In genomic region chr1:184845111-184846071, GRCm38 (mm10) we compare ENCODE assay signal across 8 mouse cellular contexts. TPM values are rescaled to one million over a fixed set of nuclear protein-coding genes. Genes with fewer than 3 reads are reported as not detected.
DNase-seq lines count a peak whose midpoint lies in the region; ATAC-seq and TF ChIP-seq lines count a peak whose summit lies in the region.

No protein-coding gene starts in this region.

- peak overlapping the region; percentile 83 for H3K4me2 ChIP-seq in forebrain, embryonic 12.5 days
- peak overlapping the region; percentile 97 for H3K4me2 ChIP-seq in heart, postnatal 0 days (ENCODE audit: low read depth, low read length)
- peak overlapping the region; percentile 90 for H3K4me2 ChIP-seq in liver, embryonic 15.5 days
- H3K4me2 ChIP-seq in neural tube, embryonic 11.5 days (ENCODE audit: low read depth) = peak overlapping the region; percentile 90
- H3K4me2 ChIP-seq in stomach, embryonic 16.5 days (ENCODE audit: low read depth, low read length) = peak overlapping the region; percentile 87

- H3K27me3 ChIP-seq in E14TG2a.4 (ENCODE audit: insufficient read depth, low read length) = peaks cover 33% of the 10 kb centered on the region
- H3K27me3 ChIP-seq in forebrain, embryonic 12.5 days = peaks cover 43% of the 10 kb centered on the region
- H3K27me3 ChIP-seq in heart, postnatal 0 days (ENCODE audit: control insufficient read depth, insufficient read depth, low read length) = no peaks in the 10 kb centered on the region
- no peaks in the 10 kb centered on the region for H3K27me3 ChIP-seq in liver, embryonic 15.5 days
- H3K27me3 ChIP-seq in neural tube, embryonic 11.5 days (ENCODE audit: control insufficient read depth, insufficient read depth, low read length) = 0 out of 2 replicates have a peak, but pooled peaks cover 2% of the 10 kb centered on the region
- no peaks in the 10 kb centered on the region for H3K27me3 ChIP-seq in stomach, embryonic 16.5 days (ENCODE audit: control insufficient read depth, insufficient read depth, low read length)

- no peaks in the 10 kb centered on the region for H3K36me3 ChIP-seq in E14TG2a.4 (ENCODE audit: insufficient read depth, low read length)
- no peaks in the 10 kb centered on the region for H3K36me3 ChIP-seq in forebrain, embryonic 12.5 days (replicated peaks)
- H3K36me3 ChIP-seq in heart, postnatal 0 days (replicated peaks; ENCODE audit: control insufficient read depth, insufficient read depth, low read length) = peaks cover 3% of the 10 kb centered on the region
- H3K36me3 ChIP-seq in liver, embryonic 15.5 days (replicated peaks) = peaks cover 9% of the 10 kb centered on the region
- no peaks in the 10 kb centered on the region for H3K36me3 ChIP-seq in neural tube, embryonic 11.5 days (ENCODE audit: control insufficient read depth, insufficient read depth, low read length)
- H3K36me3 ChIP-seq in stomach, embryonic 16.5 days (ENCODE audit: control insufficient read depth, insufficient read depth, low read length) = no peaks in the 10 kb centered on the region

- H3K27ac ChIP-seq in forebrain, embryonic 12.5 days = peak overlapping the region; percentile 64
- H3K27ac ChIP-seq in heart, postnatal 0 days (ENCODE audit: low read depth) = peak overlapping the region; percentile 89
- peak overlapping the region; percentile 89 for H3K27ac ChIP-seq in liver, embryonic 15.5 days (replicated peaks)
- 0 out of 2 replicates have a peak overlapping the region, but pooled peaks have one; percentile 27 for H3K27ac ChIP-seq in neural tube, embryonic 11.5 days (ENCODE audit: low read depth, low read length)
- H3K27ac ChIP-seq in stomach, embryonic 16.5 days (ENCODE audit: low read length) = peak overlapping the region; percentile 89

- peak overlapping the region; percentile 88 for H3K4me3 ChIP-seq in E14TG2a.4 (replicated peaks; ENCODE audit: low read length)
- peak overlapping the region; percentile 82 for H3K4me3 ChIP-seq in forebrain, embryonic 12.5 days (replicated peaks)
- peak overlapping the region; percentile 87 for H3K4me3 ChIP-seq in heart, postnatal 0 days (ENCODE audit: low read depth, low read length)
- H3K4me3 ChIP-seq in liver, embryonic 15.5 days (replicated peaks) = peak overlapping the region; percentile 83
- H3K4me3 ChIP-seq in neural tube, embryonic 11.5 days (ENCODE audit: low read depth, low read length) = peak overlapping the region; percentile 81
- peak overlapping the region; percentile 82 for H3K4me3 ChIP-seq in stomach, embryonic 16.5 days (replicated peaks; ENCODE audit: low read length)

- no peaks in the 10 kb centered on the region for H3K9me3 ChIP-seq in E14TG2a.4 (ENCODE audit: low read length)
- H3K9me3 ChIP-seq in forebrain, embryonic 12.5 days = no peaks in the 10 kb centered on the region
- no peaks in the 10 kb centered on the region for H3K9me3 ChIP-seq in heart, postnatal 0 days (replicated peaks; ENCODE audit: control insufficient read depth, low read length)
- no peaks in the 10 kb centered on the region for H3K9me3 ChIP-seq in liver, embryonic 15.5 days (replicated peaks)
- H3K9me3 ChIP-seq in neural tube, embryonic 11.5 days (ENCODE audit: control insufficient read depth, low read length) = no peaks in the 10 kb centered on the region
- no peaks in the 10 kb centered on the region for H3K9me3 ChIP-seq in stomach, embryonic 16.5 days (replicated peaks; ENCODE audit: control insufficient read depth, low read length)

- DNase-seq in c-Kit-positive CD71-positive TER-119-positive erythroid progenitor cells, embryonic 14.5 days (ENCODE audit: low spot score) = peak; percentile 87
- peak; percentile 92 for DNase-seq in heart, postnatal 0 days (ENCODE audit: low spot score)
- peak; percentile 93 to 96 for DNase-seq in kidney, postnatal 36 days
- peak; percentile 87 for DNase-seq in neural tube, embryonic 11.5 days (ENCODE audit: low spot score)

- under 1% methylated on average over 67 of the region's 67 CpGs for WGBS in forebrain, embryonic 12.5 days
- under 1% methylated on average over 67 of the region's 67 CpGs for WGBS in heart, postnatal 0 days
- under 1% methylated on average over 67 of the region's 67 CpGs for WGBS in liver, embryonic 15.5 days (ENCODE audit: insufficient replicate concordance)
- WGBS in neural tube, embryonic 11.5 days = under 1% methylated on average over 67 of the region's 67 CpGs
- under 1% methylated on average over 67 of the region's 67 CpGs for WGBS in stomach, embryonic 16.5 days

- H3K9ac ChIP-seq in forebrain, embryonic 12.5 days = peak overlapping the region; percentile 87
- peak overlapping the region; percentile 70 for H3K9ac ChIP-seq in heart, postnatal 0 days (replicated peaks; ENCODE audit: low read depth, low read length)
- H3K9ac ChIP-seq in liver, embryonic 15.5 days = peak overlapping the region; percentile 88
- H3K9ac ChIP-seq in neural tube, embryonic 11.5 days (ENCODE audit: low read length) = peak overlapping the region; percentile 85
- H3K9ac ChIP-seq in stomach, embryonic 16.5 days (ENCODE audit: low read length) = peak overlapping the region; percentile 90

- peak; percentile 98 for ATAC-seq in forebrain, embryonic 12.5 days (ENCODE audit: low FRiP score)
- peak; percentile 98 for ATAC-seq in heart, postnatal 0 days (ENCODE audit: insufficient read depth, low read depth)
- peak; percentile 96 for ATAC-seq in liver, embryonic 15.5 days (ENCODE audit: insufficient read depth)
- ATAC-seq in neural tube, embryonic 11.5 days (ENCODE audit: insufficient read depth, low FRiP score, low TSS enrichment) = peak; percentile 95
- peak; percentile 99 for ATAC-seq in stomach, embryonic 16.5 days (ENCODE audit: insufficient read depth, low FRiP score)

- peaks cover 52% of the 10 kb centered on the region for H3K4me1 ChIP-seq in E14TG2a.4 (replicated peaks; ENCODE audit: low read depth, low read length)
- H3K4me1 ChIP-seq in forebrain, embryonic 12.5 days = peaks cover 22% of the 10 kb centered on the region
- H3K4me1 ChIP-seq in heart, postnatal 0 days (ENCODE audit: control insufficient read depth, insufficient read depth) = peaks cover 18% of the 10 kb centered on the region
- H3K4me1 ChIP-seq in liver, embryonic 15.5 days (replicated peaks) = peaks cover 66% of the 10 kb centered on the region
- H3K4me1 ChIP-seq in neural tube, embryonic 11.5 days (ENCODE audit: control insufficient read depth, insufficient read depth, low read length) = peaks cover 3% of the 10 kb centered on the region
- H3K4me1 ChIP-seq in stomach, embryonic 16.5 days (ENCODE audit: control insufficient read depth, insufficient read depth, low read length) = peaks cover 12% of the 10 kb centered on the region

- TF ChIP-seq EP300 in heart, postnatal 0 days (IDR thresholded peaks at IDR 0.05; ENCODE audit: low read depth) = no peak

- TF ChIP-seq CTCF in E14TG2a.4 (conservative IDR thresholded peaks at IDR 0.05; ENCODE audit: low read length) = no peak
- no peak for TF ChIP-seq CTCF in heart, postnatal 0 days (IDR thresholded peaks at IDR 0.05; ENCODE audit: low read depth)

RNA-seq across cellular contexts. Expression of gene Marc2, which starts 0.9 kb away (rescaled TPM):
- 89.0 and 98.1 TPM in 2 replicates for polyA plus RNA-seq in forebrain, embryonic 12.5 days (2016; fragmentation: Nextera tagmentation; extraction: Ambion mirVana)
- 82.7 and 90.0 TPM in 2 replicates for total RNA-seq in heart, postnatal 0 days (2014; rRNA removed; ENCODE audit: low replicate concordance)
- 133 and 135 TPM in 2 replicates for polyA plus RNA-seq in heart, postnatal 0 days (2015; fragmentation: Nextera tagmentation; extraction: Ambion mirVana)
- polyA plus RNA-seq in liver, embryonic 15.5 days (2015; fragmentation: Nextera tagmentation; extraction: Ambion mirVana) = 210 and 216 TPM in 2 replicates
- 106 and 107 TPM in 2 replicates for polyA plus RNA-seq in neural tube, embryonic 11.5 days (2014; fragmentation: Nextera tagmentation; extraction: Ambion mirVana)
- 218 and 228 TPM in 2 replicates for polyA plus RNA-seq in stomach, embryonic 16.5 days (2015; fragmentation: Nextera tagmentation; extraction: Ambion mirVana)

RNA-seq across cellular contexts. Expression of gene Marc1, which starts 34.3 kb away (rescaled TPM):
- 0.11 TPM in 1 of 2 replicates, not detected in the other for polyA plus RNA-seq in forebrain, embryonic 12.5 days (2016; fragmentation: Nextera tagmentation; extraction: Ambion mirVana)
- total RNA-seq in heart, postnatal 0 days (2014; rRNA removed; ENCODE audit: low replicate concordance) = not detected in 2 replicates
- polyA plus RNA-seq in heart, postnatal 0 days (2015; fragmentation: Nextera tagmentation; extraction: Ambion mirVana) = not detected in 2 replicates
- 40.0 and 41.7 TPM in 2 replicates for polyA plus RNA-seq in liver, embryonic 15.5 days (2015; fragmentation: Nextera tagmentation; extraction: Ambion mirVana)
- 0.32 and 0.73 TPM in 2 replicates for polyA plus RNA-seq in neural tube, embryonic 11.5 days (2014; fragmentation: Nextera tagmentation; extraction: Ambion mirVana)
- polyA plus RNA-seq in stomach, embryonic 16.5 days (2015; fragmentation: Nextera tagmentation; extraction: Ambion mirVana) = 2.1 and 2.7 TPM in 2 replicates

RNA-seq across cellular contexts. Expression of gene C130074G19Rik, which starts 37.6 kb away (rescaled TPM):
- polyA plus RNA-seq in forebrain, embryonic 12.5 days (2016; fragmentation: Nextera tagmentation; extraction: Ambion mirVana) = 0.74 and 0.91 TPM in 2 replicates
- 10.3 and 10.7 TPM in 2 replicates for total RNA-seq in heart, postnatal 0 days (2014; rRNA removed; ENCODE audit: low replicate concordance)
- 1.6 and 1.8 TPM in 2 replicates for polyA plus RNA-seq in heart, postnatal 0 days (2015; fragmentation: Nextera tagmentation; extraction: Ambion mirVana)
- 2.0 and 2.3 TPM in 2 replicates for polyA plus RNA-seq in liver, embryonic 15.5 days (2015; fragmentation: Nextera tagmentation; extraction: Ambion mirVana)
- 0.80 and 0.96 TPM in 2 replicates for polyA plus RNA-seq in neural tube, embryonic 11.5 days (2014; fragmentation: Nextera tagmentation; extraction: Ambion mirVana)
- 1.5 and 2.2 TPM in 2 replicates for polyA plus RNA-seq in stomach, embryonic 16.5 days (2015; fragmentation: Nextera tagmentation; extraction: Ambion mirVana)

Comparison
In these comparisons a context has a peak if more than half of its experiments do, and no peak if none do; other contexts are left out.
1. Peak in every context shown above with its lines: DNase-seq, ATAC-seq, H3K4me3 ChIP-seq and H3K27ac ChIP-seq.
2. H3K27ac ChIP-seq: peak in every context shown above with its lines; median percentile 89 in heart, postnatal 0 days; 89 in liver, embryonic 15.5 days; 89 in stomach, embryonic 16.5 days; 64 in forebrain, embryonic 12.5 days; 27 in neural tube, embryonic 11.5 days.
3. RNA of gene Marc1, which starts 34.3 kb away (polyA plus RNA-seq): 40.0 to 41.7 TPM in liver, embryonic 15.5 days; 2.1 to 2.7 TPM in stomach, embryonic 16.5 days, 0.32 to 0.73 TPM in neural tube, embryonic 11.5 days, 0.11 TPM in forebrain, embryonic 12.5 days and not detected in heart, postnatal 0 days; every median in the first group is over 10 times any median in the second.